Mouse (Mus musculus): Measurements from ENCODE around the gene Pank4. TPM values are rescaled to one million over a fixed set of nuclear protein-coding genes. Genes with fewer than 3 reads are reported as not detected.

Gene Pank4
- polyA plus RNA-seq, 1 experiment from 2014 or later, result 31.5 TPM

- WGBS, result 83% methylated on average over 3 of the region's 3 CpGs
- Histone ChIP-seq H3K4me1 (replicated peaks; ENCODE audit: control insufficient read depth, insufficient read depth, low read length) (no peaks in the 10 kb centered on the region), H3K9me3 (ENCODE audit: control insufficient read depth, low read length) (no peaks in the 10 kb centered on the region), H3K36me3 (ENCODE audit: control insufficient read depth, insufficient read depth, low read length) (no peaks in the 10 kb centered on the region), H3K4me2 (replicated peaks; ENCODE audit: low read depth, low read length) (no peak overlapping the region), H3K27me3 (ENCODE audit: control insufficient read depth, insufficient read depth, low read length) (no peaks in the 10 kb centered on the region), H3K9ac (ENCODE audit: low read depth, low read length) (no peak overlapping the region), H3K27ac (ENCODE audit: low read depth, low read length) (no peak overlapping the region), H3K4me3 (ENCODE audit: low read depth, low read length) (no peak overlapping the region)
- ATAC-seq (ENCODE audit: low FRiP score) (no peak), DNase-seq (ENCODE audit: low spot score) (no peak)
Measured at GRCm38 (mm10) chr4:155009216-155009615, 45.3 kb downstream of the Pank4 start.

GRCm38 (mm10) chr4:155010870-155011269 lies 46.9 kb downstream of the Pank4 start:
- Histone ChIP-seq H3K9ac (ENCODE audit: low read depth, low read length) (no peak overlapping the region), H3K9me3 (ENCODE audit: control insufficient read depth, low read length) (no peaks in the 10 kb centered on the region), H3K36me3 (ENCODE audit: control insufficient read depth, insufficient read depth, low read length) (no peaks in the 10 kb centered on the region), H3K27ac (ENCODE audit: low read depth, low read length) (no peak overlapping the region), H3K4me3 (ENCODE audit: low read depth, low read length) (no peak overlapping the region), H3K27me3 (ENCODE audit: control insufficient read depth, insufficient read depth, low read length) (no peaks in the 10 kb centered on the region), H3K4me2 (replicated peaks; ENCODE audit: low read depth, low read length) (no peak overlapping the region), H3K4me1 (replicated peaks; ENCODE audit: control insufficient read depth, insufficient read depth, low read length) (no peaks in the 10 kb centered on the region)
- no peak for DNase-seq (ENCODE audit: low spot score)
- 84% methylated on average over 5 of the region's 5 CpGs for WGBS
- no peak for ATAC-seq (ENCODE audit: low FRiP score)

- DNase-seq (ENCODE audit: low spot score) (no peak), ATAC-seq (ENCODE audit: low FRiP score) (no peak)
- Histone ChIP-seq H3K9ac (ENCODE audit: low read depth, low read length) (no peak overlapping the region), H3K27ac (ENCODE audit: low read depth, low read length) (no peak overlapping the region), H3K4me2 (replicated peaks; ENCODE audit: low read depth, low read length) (no peak overlapping the region), H3K4me3 (ENCODE audit: low read depth, low read length) (no peak overlapping the region), H3K9me3 (ENCODE audit: control insufficient read depth, low read length) (no peaks in the 10 kb centered on the region), H3K36me3 (ENCODE audit: control insufficient read depth, insufficient read depth, low read length) (no peaks in the 10 kb centered on the region), H3K4me1 (replicated peaks; ENCODE audit: control insufficient read depth, insufficient read depth, low read length) (peaks cover 2% of the 10 kb centered on the region; the same call in 1 of the 2 replicates), H3K27me3 (ENCODE audit: control insufficient read depth, insufficient read depth, low read length) (no peaks in the 10 kb centered on the region)
- 86% methylated on average over 8 of the region's 8 CpGs for WGBS
Measured at GRCm38 (mm10) chr4:155011312-155012025, 47.5 kb downstream of the Pank4 start.

- no peak overlapping the region for H3K27ac ChIP-seq (ENCODE audit: low read depth, low read length)
- no peak overlapping the region for H3K9ac ChIP-seq (ENCODE audit: low read depth, low read length)
- no peaks in the 10 kb centered on the region for H3K9me3 ChIP-seq (ENCODE audit: control insufficient read depth, low read length)
- no peak overlapping the region for H3K4me2 ChIP-seq (replicated peaks; ENCODE audit: low read depth, low read length)
- H3K36me3 ChIP-seq (ENCODE audit: control insufficient read depth, insufficient read depth, low read length), result no peaks in the 10 kb centered on the region
- no peak overlapping the region for H3K4me3 ChIP-seq (ENCODE audit: low read depth, low read length)
- 62% methylated on average over 2 of the region's 2 CpGs for WGBS
- H3K27me3 ChIP-seq (ENCODE audit: control insufficient read depth, insufficient read depth, low read length), result no peaks in the 10 kb centered on the region
- ATAC-seq (ENCODE audit: low FRiP score), result no peak
- no peak for DNase-seq (ENCODE audit: low spot score)
- peaks cover 2% of the 10 kb centered on the region; the same call in 1 of the 2 replicates for H3K4me1 ChIP-seq (replicated peaks; ENCODE audit: control insufficient read depth, insufficient read depth, low read length)
Measured at GRCm38 (mm10) chr4:155012115-155012514, 48.2 kb downstream of the Pank4 start.

- Histone ChIP-seq H3K9ac (ENCODE audit: low read depth, low read length) (no peak overlapping the region), H3K9me3 (ENCODE audit: control insufficient read depth, low read length) (no peaks in the 10 kb centered on the region), H3K4me2 (replicated peaks; ENCODE audit: low read depth, low read length) (no peak overlapping the region), H3K27ac (ENCODE audit: low read depth, low read length) (no peak overlapping the region), H3K4me3 (ENCODE audit: low read depth, low read length) (no peak overlapping the region), H3K27me3 (ENCODE audit: control insufficient read depth, insufficient read depth, low read length) (no peaks in the 10 kb centered on the region), H3K4me1 (replicated peaks; ENCODE audit: control insufficient read depth, insufficient read depth, low read length) (peaks cover 2% of the 10 kb centered on the region; the same call in 1 of the 2 replicates), H3K36me3 (ENCODE audit: control insufficient read depth, insufficient read depth, low read length) (no peaks in the 10 kb centered on the region)
- 2% methylated on average over 4 of the region's 4 CpGs for WGBS
- DNase-seq (ENCODE audit: low spot score) (peak; percentile 89), ATAC-seq (ENCODE audit: low FRiP score) (peak; percentile 50)
Measured at GRCm38 (mm10) chr4:155012788-155013187, 48.9 kb downstream of the Pank4 start.

GRCm38 (mm10) chr4:155014244-155014643 lies 50.3 kb downstream of the Pank4 start:
- no peak overlapping the region for H3K27ac ChIP-seq (ENCODE audit: low read depth, low read length)
- no peak overlapping the region for H3K4me3 ChIP-seq (ENCODE audit: low read depth, low read length)
- no peak for DNase-seq (ENCODE audit: low spot score)
- H3K9ac ChIP-seq (ENCODE audit: low read depth, low read length), result no peak overlapping the region
- WGBS, result 60% methylated on average over 14 of the region's 14 CpGs
- no peaks in the 10 kb centered on the region for H3K9me3 ChIP-seq (ENCODE audit: control insufficient read depth, low read length)
- H3K36me3 ChIP-seq (ENCODE audit: control insufficient read depth, insufficient read depth, low read length), result no peaks in the 10 kb centered on the region
- H3K4me1 ChIP-seq (replicated peaks; ENCODE audit: control insufficient read depth, insufficient read depth, low read length), result peaks cover 10% of the 10 kb centered on the region
- H3K4me2 ChIP-seq (replicated peaks; ENCODE audit: low read depth, low read length), result no peak overlapping the region
- no peaks in the 10 kb centered on the region for H3K27me3 ChIP-seq (ENCODE audit: control insufficient read depth, insufficient read depth, low read length)
- no peak for ATAC-seq (ENCODE audit: low FRiP score)

- H3K27me3 ChIP-seq (ENCODE audit: control insufficient read depth, insufficient read depth, low read length), result no peaks in the 10 kb centered on the region
- no peak overlapping the region for H3K4me2 ChIP-seq (replicated peaks; ENCODE audit: low read depth, low read length)
- no peak for DNase-seq (ENCODE audit: low spot score)
- 78% methylated on average over 12 of the region's 12 CpGs for WGBS
- H3K4me3 ChIP-seq (ENCODE audit: low read depth, low read length), result no peak overlapping the region
- no peaks in the 10 kb centered on the region for H3K9me3 ChIP-seq (ENCODE audit: control insufficient read depth, low read length)
- H3K36me3 ChIP-seq (ENCODE audit: control insufficient read depth, insufficient read depth, low read length), result no peaks in the 10 kb centered on the region
- no peak overlapping the region for H3K27ac ChIP-seq (ENCODE audit: low read depth, low read length)
- H3K9ac ChIP-seq (ENCODE audit: low read depth, low read length), result no peak overlapping the region
- H3K4me1 ChIP-seq (replicated peaks; ENCODE audit: control insufficient read depth, insufficient read depth, low read length), result peaks cover 14% of the 10 kb centered on the region
- no peak for ATAC-seq (ENCODE audit: low FRiP score)
Measured at GRCm38 (mm10) chr4:155014791-155015190, 50.9 kb downstream of the Pank4 start.

- peaks cover 16% of the 10 kb centered on the region for H3K4me1 ChIP-seq (replicated peaks; ENCODE audit: control insufficient read depth, insufficient read depth, low read length)
- H3K9ac ChIP-seq (ENCODE audit: low read depth, low read length), result no peak overlapping the region
- H3K4me3 ChIP-seq (ENCODE audit: low read depth, low read length), result no peak overlapping the region
- ATAC-seq (ENCODE audit: low FRiP score) (no peak), DNase-seq (ENCODE audit: low spot score) (no peak)
- H3K27me3 ChIP-seq (ENCODE audit: control insufficient read depth, insufficient read depth, low read length), result no peaks in the 10 kb centered on the region
- 78% methylated on average over 4 of the region's 4 CpGs for WGBS
- H3K36me3 ChIP-seq (ENCODE audit: control insufficient read depth, insufficient read depth, low read length), result no peaks in the 10 kb centered on the region
- no peak overlapping the region for H3K27ac ChIP-seq (ENCODE audit: low read depth, low read length)
- H3K4me2 ChIP-seq (replicated peaks; ENCODE audit: low read depth, low read length), result no peak overlapping the region
- H3K9me3 ChIP-seq (ENCODE audit: control insufficient read depth, low read length), result no peaks in the 10 kb centered on the region
Measured at GRCm38 (mm10) chr4:155015550-155015949, 51.6 kb downstream of the Pank4 start.

GRCm38 (mm10) chr4:155016807-155017206 lies 52.9 kb downstream of the Pank4 start:
- Histone ChIP-seq H3K27me3 (ENCODE audit: control insufficient read depth, insufficient read depth, low read length) (no peaks in the 10 kb centered on the region), H3K9ac (ENCODE audit: low read depth, low read length) (no peak overlapping the region), H3K4me1 (replicated peaks; ENCODE audit: control insufficient read depth, insufficient read depth, low read length) (peaks cover 16% of the 10 kb centered on the region), H3K9me3 (ENCODE audit: control insufficient read depth, low read length) (no peaks in the 10 kb centered on the region), H3K36me3 (ENCODE audit: control insufficient read depth, insufficient read depth, low read length) (no peaks in the 10 kb centered on the region), H3K27ac (ENCODE audit: low read depth, low read length) (no peak overlapping the region), H3K4me3 (ENCODE audit: low read depth, low read length) (no peak overlapping the region), H3K4me2 (replicated peaks; ENCODE audit: low read depth, low read length) (no peak overlapping the region)
- no peak for ATAC-seq (ENCODE audit: low FRiP score)
- DNase-seq (ENCODE audit: low spot score), result no peak
- WGBS, result 68% methylated on average over 11 of the region's 11 CpGs
